Mouse (Mus musculus) myocyte (in vitro differentiated cells): ENCODE results near the gene Ankmy2. TPM values are rescaled to one million over a fixed set of nuclear protein-coding genes. Genes with fewer than 3 reads are reported as not detected.

ENCODE experiments used
- H3K27me3 ChIP-seq: one replicate; pipeline ENCODE4 v1.6.1; 2011; ENCODE audit not compliant: control insufficient read depth, insufficient read depth, insufficient read length
- H3K36me3 ChIP-seq: one replicate; pipeline ENCODE4 v1.6.1; 2011; ENCODE audit not compliant: control insufficient read depth, insufficient read depth
- H3K4me2 ChIP-seq: one replicate; pipeline ENCODE4 v1.6.1; 2011; ENCODE audit warnings: low read depth, control low read depth
- H3K4me3 ChIP-seq: one replicate; pipeline ENCODE4 v1.5.1; 2011; ENCODE audit warnings: mild to moderate bottlenecking, control low read depth, moderate library complexity
- H3K79me2 ChIP-seq: one replicate; pipeline ENCODE4 v1.6.1; 2011; ENCODE audit not compliant: control insufficient read depth, insufficient read depth
- H3ac ChIP-seq: one replicate; pipeline ENCODE4 v1.6.1; 2011; ENCODE audit not compliant: control insufficient read depth, insufficient read length
- CEBPB ChIP-seq: IDR thresholded peaks from 2 replicates; pipeline ENCODE4 v1.6.1; 2011; ENCODE audit warnings: mild to moderate bottlenecking, moderate library complexity; ENCODE audit not compliant: poor library complexity, insufficient read depth, severe bottlenecking
- E2F4 ChIP-seq: IDR thresholded peaks from one replicate; pipeline ENCODE4 v1.6.1; 2011; ENCODE audit warnings: mild to moderate bottlenecking, control low read depth, moderate library complexity; ENCODE audit not compliant: insufficient read depth
- MAX ChIP-seq: IDR thresholded peaks from one replicate; pipeline ENCODE4 v1.6.1; 2011; ENCODE audit warnings: low read depth, mild to moderate bottlenecking, control low read depth
- MYOD1 ChIP-seq, 3 experiments: IDR thresholded peaks; one replicate each; pipeline ENCODE4 v1.6.1; 2011; ENCODE audit warnings: control low read depth in 2 of 3, low read depth in 2 of 3, mild to moderate bottlenecking in 2 of 3, moderate library complexity in 1 of 3; ENCODE audit not compliant: insufficient read length in 2 of 3, control insufficient read depth in 1 of 3
- MYOG ChIP-seq, 3 experiments: IDR thresholded peaks; one replicate each; pipeline ENCODE4 v1.6.1; 2011; ENCODE audit warnings: control low read depth in 2 of 3, low read depth in 2 of 3, mild to moderate bottlenecking in 2 of 3; ENCODE audit not compliant: insufficient read length in 2 of 3, control insufficient read depth in 1 of 3, insufficient read depth in 1 of 3
- POLR2A ChIP-seq: IDR thresholded peaks from one replicate; pipeline ENCODE4 v1.6.1; 2011; ENCODE audit warnings: low read depth, mild to moderate bottlenecking, control low read depth, moderate library complexity; ENCODE audit not compliant: insufficient read length
- POLR2AphosphoS2 ChIP-seq: IDR thresholded peaks from one replicate; pipeline ENCODE4 v1.6.1; 2011; ENCODE audit warnings: low read depth, control low read depth; ENCODE audit not compliant: insufficient read length
- REST ChIP-seq: IDR thresholded peaks from one replicate; pipeline ENCODE4 v1.6.1; 2011; ENCODE audit warnings: mild to moderate bottlenecking, control low read depth, moderate library complexity; ENCODE audit not compliant: insufficient read depth, insufficient read length
- SRF ChIP-seq: IDR thresholded peaks from one replicate; pipeline ENCODE4 v1.6.1; 2011; ENCODE audit warnings: low read depth; ENCODE audit not compliant: control insufficient read depth, insufficient read length
- TCF12 ChIP-seq: IDR thresholded peaks from one replicate; pipeline ENCODE4 v1.6.1; 2011; ENCODE audit warnings: mild to moderate bottlenecking, control low read depth; ENCODE audit not compliant: poor library complexity, insufficient read depth, severe bottlenecking
- TCF3 ChIP-seq: IDR thresholded peaks from one replicate; pipeline ENCODE4 v1.6.1; 2011; ENCODE audit warnings: low read depth, control low read depth; ENCODE audit not compliant: insufficient read length
- USF1 ChIP-seq: IDR thresholded peaks from one replicate; pipeline ENCODE4 v1.6.1; 2011; ENCODE audit warnings: low read depth, mild to moderate bottlenecking, control low read depth, moderate library complexity
- polyA plus RNA-seq: library from polyadenylated mRNA; unstranded; fragments of >200 nt; fragmentation: generic; extraction: Trizol; gene quantifications from one replicate; pipeline ENCODE4 v1.2.1, GENCODE M21; 2012; ENCODE audit warnings: missing spikeins

Gene Ankmy2
- polyA plus RNA-seq, 1 experiment, result 8.5 TPM

DNA sequence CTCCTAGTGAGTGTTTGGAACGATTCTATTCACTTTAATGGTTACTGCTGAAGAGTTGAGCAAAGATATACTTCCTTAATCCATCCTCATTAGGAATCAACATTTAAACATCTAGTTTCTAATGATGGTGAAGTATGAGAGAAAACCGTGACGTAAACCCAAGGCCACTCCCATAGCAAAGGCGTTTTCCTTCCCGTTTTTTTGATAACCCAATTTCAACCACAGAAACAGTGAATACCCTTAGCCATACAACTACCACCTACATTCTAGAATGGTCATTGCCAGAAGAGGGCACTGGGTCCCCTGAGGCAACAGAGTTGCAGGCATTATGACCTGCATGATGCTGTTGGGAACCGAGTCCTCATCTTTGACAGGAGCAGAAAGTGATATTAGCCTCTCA lies 39.8 kb upstream of the Ankmy2 start:
- no peak overlapping the region for H3K4me2 ChIP-seq
- no peaks in the 10 kb centered on the region for H3K79me2 ChIP-seq

DNA sequence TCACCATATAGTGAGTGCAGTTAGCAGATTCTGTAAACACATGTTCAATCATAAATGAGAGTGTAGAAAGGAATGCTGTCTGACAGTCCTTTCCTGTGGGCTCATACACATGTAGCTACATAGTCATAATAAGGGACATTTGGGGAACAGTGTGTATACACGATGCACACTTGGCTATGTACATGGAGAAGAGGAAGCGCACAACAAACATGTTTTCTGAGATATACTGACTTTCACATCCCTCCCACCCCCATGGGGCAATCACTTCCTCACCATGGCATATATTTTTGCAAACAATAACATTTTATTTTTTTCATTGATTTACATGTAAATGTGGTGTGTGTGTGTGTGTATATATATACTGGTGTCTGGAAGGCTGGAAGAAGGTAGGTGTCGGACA lies 37.7 kb upstream of the Ankmy2 start:
- H3K27me3 ChIP-seq, result no peaks in the 10 kb centered on the region
- no peak overlapping the region for H3ac ChIP-seq
- no peak overlapping the region for H3K4me2 ChIP-seq
- H3K4me3 ChIP-seq, result no peak overlapping the region
- no peak for TF ChIP-seq TCF3
- TF ChIP-seq MYOG (IDR thresholded peaks at IDR 0.05; ENCODE audit: control insufficient read depth in 1 of 3, insufficient read depth in 1 of 3, insufficient read length in 2 of 3, low read depth in 2 of 3), result no peak
- TF ChIP-seq MAX, result no peak
- H3K36me3 ChIP-seq, result peaks cover 64% of the 10 kb centered on the region
- no peaks in the 10 kb centered on the region for H3K79me2 ChIP-seq

More for the DNA sequence above, 39.8 kb upstream of the Ankmy2 start:
- no peaks in the 10 kb centered on the region for H3K27me3 ChIP-seq
- peaks cover 69% of the 10 kb centered on the region for H3K36me3 ChIP-seq
- TF ChIP-seq POLR2AphosphoS2, result no peak
- no peak overlapping the region for H3K4me3 ChIP-seq
- no peak overlapping the region for H3ac ChIP-seq

DNA sequence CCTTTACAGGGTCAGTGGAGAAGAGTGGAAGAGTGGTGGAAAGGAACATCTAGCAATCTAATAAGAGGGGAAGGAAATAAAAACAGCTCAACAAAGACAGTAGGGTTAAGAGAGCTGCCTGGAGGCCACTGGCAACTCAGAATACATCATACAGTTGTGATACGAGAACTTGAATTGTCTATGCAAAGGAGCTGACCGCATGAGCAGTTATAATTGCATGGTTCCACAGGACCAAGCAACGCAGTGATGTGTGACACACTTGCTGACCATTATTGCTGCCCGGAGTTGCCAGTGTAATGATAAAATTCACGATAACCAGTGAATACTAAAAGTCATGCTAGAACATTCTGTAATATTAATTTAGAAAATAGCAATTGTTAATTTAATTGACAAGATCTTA lies 30.9 kb upstream of the Ankmy2 start:
- H3K79me2 ChIP-seq, result peaks cover 6% of the 10 kb centered on the region
- H3K4me3 ChIP-seq, result no peak overlapping the region
- no peak overlapping the region for H3ac ChIP-seq
- TF ChIP-seq TCF3, result no peak
- no peak for TF ChIP-seq MYOD1 (IDR thresholded peaks at IDR 0.05; ENCODE audit: control insufficient read depth in 1 of 3, insufficient read length in 2 of 3, low read depth in 2 of 3)
- TF ChIP-seq USF1, result no peak
- no peak for TF ChIP-seq SRF
- no peak for TF ChIP-seq MYOG (IDR thresholded peaks at IDR 0.05; ENCODE audit: control insufficient read depth in 1 of 3, insufficient read depth in 1 of 3, insufficient read length in 2 of 3, low read depth in 2 of 3)
- no peak for TF ChIP-seq E2F4
- TF ChIP-seq REST, result no peak
- TF ChIP-seq CEBPB, result no peak
- H3K36me3 ChIP-seq, result peaks cover 47% of the 10 kb centered on the region
- no peak overlapping the region for H3K4me2 ChIP-seq
- H3K27me3 ChIP-seq, result no peaks in the 10 kb centered on the region

DNA sequence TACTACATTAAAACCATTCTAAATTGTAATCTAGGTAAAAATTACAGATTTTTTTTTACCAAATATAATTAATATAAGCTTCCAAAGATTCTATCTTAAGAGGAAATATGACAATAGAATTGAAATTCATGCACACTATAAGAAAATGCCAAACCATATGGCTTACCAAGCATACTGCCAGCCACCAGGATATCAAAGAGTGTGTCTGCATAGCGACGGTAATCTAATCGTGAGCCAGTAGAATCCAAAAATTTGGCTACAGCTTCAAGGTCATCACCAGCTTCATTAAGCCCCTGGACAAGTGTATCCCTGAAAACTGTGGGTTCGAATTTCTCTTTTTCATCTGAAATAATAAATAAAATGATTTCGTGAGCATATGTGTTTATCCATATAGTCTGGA lies 27.1 kb upstream of the Ankmy2 start:
- H3K27me3 ChIP-seq, result no peaks in the 10 kb centered on the region
- H3K79me2 ChIP-seq, result peaks cover 21% of the 10 kb centered on the region
- TF ChIP-seq POLR2A (no peak), MYOD1 (IDR thresholded peaks at IDR 0.05; ENCODE audit: control insufficient read depth in 1 of 3, insufficient read length in 2 of 3, low read depth in 2 of 3) (no peak), POLR2AphosphoS2 (no peak), TCF12 (no peak), MYOG (IDR thresholded peaks at IDR 0.05; ENCODE audit: control insufficient read depth in 1 of 3, insufficient read depth in 1 of 3, insufficient read length in 2 of 3, low read depth in 2 of 3) (no peak), TCF3 (no peak), E2F4 (no peak), USF1 (no peak), MAX (no peak), CEBPB (no peak), REST (no peak), SRF (no peak)
- H3K4me2 ChIP-seq, result no peak overlapping the region
- H3K4me3 ChIP-seq, result no peak overlapping the region
- peaks cover 34% of the 10 kb centered on the region for H3K36me3 ChIP-seq
- H3ac ChIP-seq, result no peak overlapping the region

GRCm38 (mm10) chr12:36132254-36132653 lies 24.7 kb upstream of the Ankmy2 start:
- TF ChIP-seq CEBPB, result no peak
- TF ChIP-seq POLR2A, result no peak
- TF ChIP-seq TCF12, result no peak
- TF ChIP-seq TCF3, result no peak
- TF ChIP-seq MYOG (IDR thresholded peaks at IDR 0.05; ENCODE audit: control insufficient read depth in 1 of 3, insufficient read depth in 1 of 3, insufficient read length in 2 of 3, low read depth in 2 of 3), result no peak
- H3K36me3 ChIP-seq, result peaks cover 34% of the 10 kb centered on the region
- no peaks in the 10 kb centered on the region for H3K27me3 ChIP-seq
- peaks cover 27% of the 10 kb centered on the region for H3K79me2 ChIP-seq
- no peak overlapping the region for H3ac ChIP-seq
- H3K4me2 ChIP-seq, result no peak overlapping the region
- no peak overlapping the region for H3K4me3 ChIP-seq

DNA sequence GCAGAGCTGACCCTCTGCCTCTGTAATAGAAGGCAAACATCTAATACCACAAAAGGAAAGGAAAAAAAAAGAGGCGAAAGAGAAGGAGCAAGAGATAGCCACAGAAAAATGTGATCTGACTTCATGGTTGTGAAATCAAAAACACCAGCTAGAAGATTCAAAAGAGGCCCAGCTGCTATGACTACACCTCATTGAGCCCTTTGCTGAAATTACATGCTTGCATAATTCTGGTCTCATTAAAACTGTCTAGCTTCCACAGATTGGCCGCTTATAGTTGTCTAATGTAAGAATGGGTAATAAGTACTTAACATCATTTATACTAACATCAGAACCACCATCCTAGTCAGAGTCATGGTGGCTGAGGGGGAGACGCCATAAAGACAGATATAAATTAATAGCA lies 24.2 kb upstream of the Ankmy2 start:
- Histone ChIP-seq H3K36me3 (peaks cover 34% of the 10 kb centered on the region), H3K4me3 (no peak overlapping the region), H3K27me3 (no peaks in the 10 kb centered on the region), H3ac (no peak overlapping the region), H3K79me2 (peaks cover 30% of the 10 kb centered on the region), H3K4me2 (no peak overlapping the region)
- TF ChIP-seq SRF (no peak), POLR2AphosphoS2 (no peak), REST (no peak), TCF3 (no peak), MYOD1 (IDR thresholded peaks at IDR 0.05; ENCODE audit: control insufficient read depth in 1 of 3, insufficient read length in 2 of 3, low read depth in 2 of 3) (no peak), TCF12 (no peak), E2F4 (no peak), POLR2A (no peak), CEBPB (no peak), MAX (no peak)
